Mouse (Mus musculus) midbrain, embryonic 13.5 days (tissue): ENCODE data around the gene Zbtb20. TPM values are rescaled to one million over a fixed set of nuclear protein-coding genes. Genes with fewer than 3 reads are reported as not detected.

Experiments used
- ATAC-seq: fragments of 200-750 bp; cut with Nextera tagmentation; 2 replicates; pipeline ENCODE4 v1.8.0; 2017; ENCODE audit warnings: mild to moderate bottlenecking, moderate TSS enrichment, moderate library complexity
- H3K27ac ChIP-seq: fragments of 300-500 bp; sonication (generic); 2 replicates; pipeline ENCODE4 v1.5.1; 2015; ENCODE audit warnings: inconsistent platforms, mild to moderate bottlenecking, moderate library complexity
- H3K27me3 ChIP-seq: fragments of 300-500 bp; sonication (generic); 2 replicates; pipeline ENCODE4 v1.6.1; 2015; ENCODE audit warnings: mild to moderate bottlenecking, inconsistent platforms
- H3K36me3 ChIP-seq: fragments of 300-500 bp; sonication (generic); 2 replicates; pipeline ENCODE4 v1.6.1; 2015; ENCODE audit warnings: mild to moderate bottlenecking, inconsistent platforms
- H3K4me1 ChIP-seq: fragments of 300-500 bp; sonication (generic); replicated peaks from 2 replicates; pipeline ENCODE4 v1.6.1; 2015; ENCODE audit warnings: inconsistent platforms
- H3K4me2 ChIP-seq: fragments of 300-500 bp; sonication (generic); replicated peaks from 2 replicates; pipeline ENCODE4 v1.6.1; 2015; ENCODE audit warnings: moderate library complexity, mild to moderate bottlenecking, inconsistent platforms
- H3K4me3 ChIP-seq: fragments of 300-500 bp; sonication (generic); replicated peaks from 2 replicates; pipeline ENCODE4 v1.5.1; 2015; ENCODE audit warnings: mild to moderate bottlenecking, inconsistent platforms
- H3K9ac ChIP-seq: fragments of 300-500 bp; sonication (generic); replicated peaks from 2 replicates; pipeline ENCODE4 v1.6.1; 2015; ENCODE audit warnings: mild to moderate bottlenecking, inconsistent platforms
- H3K9me3 ChIP-seq: fragments of 300-500 bp; sonication (generic); 2 replicates; pipeline ENCODE4 v1.6.1; 2016; ENCODE audit warnings: mild to moderate bottlenecking, inconsistent platforms
- WGBS: fragments of 180-500 bp; shearing (Covaris S2); methylation state at CpG from one replicate; pipeline ENCODE4 v1.1.7; 2015; 5-methylcytosine and 5-hydroxymethylcytosine counted together
- polyA plus RNA-seq: library from polyadenylated mRNA; unstranded; fragments of >200 nt; fragmentation: Nextera tagmentation; extraction: Ambion mirVana; gene quantifications from 2 replicates; pipeline ENCODE4 v1.2.1, GENCODE M21; 2015

The Zbtb20 gene
- polyA plus RNA-seq, 1 experiment from 2014 or later: 86.5 TPM

DNA sequence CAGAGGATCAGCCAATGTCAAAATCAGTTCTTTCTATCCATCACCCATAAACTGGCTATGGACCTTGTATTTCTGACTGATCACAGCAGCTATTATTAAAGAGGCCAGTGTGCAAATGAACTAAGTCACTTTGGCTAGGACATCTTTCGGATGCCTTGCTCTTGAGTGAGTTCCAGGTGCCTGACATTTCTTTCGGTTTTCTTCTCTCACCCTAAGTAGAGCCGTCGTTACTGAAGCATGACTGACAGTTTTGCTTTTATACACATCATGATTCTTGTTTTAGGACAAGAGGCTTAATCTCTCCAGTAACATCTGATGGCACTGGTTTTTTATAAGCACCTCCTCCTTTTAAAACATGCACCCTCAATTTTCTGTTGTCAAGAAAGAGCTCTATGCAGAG lies 625.6 kb downstream of the Zbtb20 start:
- H3K4me3 ChIP-seq: no peak overlapping the region
- H3K27me3 ChIP-seq: no peaks in the 10 kb centered on the region
- WGBS: 44% methylated on average over 4 of the region's 4 CpGs
- H3K9ac ChIP-seq: no peak overlapping the region
- ATAC-seq: no peak
- H3K4me1 ChIP-seq: peaks cover 28% of the 10 kb centered on the region
- no peaks in the 10 kb centered on the region for H3K36me3 ChIP-seq
- no peak overlapping the region for H3K4me2 ChIP-seq
- H3K27ac ChIP-seq: 0 out of 2 replicates have a peak overlapping the region, but pooled peaks have one; percentile 22
- H3K9me3 ChIP-seq: no peaks in the 10 kb centered on the region

GRCm38 (mm10) chr16:43502339-43503009 lies 626.8 kb downstream of the Zbtb20 start:
- Histone ChIP-seq H3K9me3 (no peaks in the 10 kb centered on the region), H3K4me1 (peaks cover 39% of the 10 kb centered on the region), H3K27ac (peak overlapping the region; percentile 99), H3K27me3 (no peaks in the 10 kb centered on the region), H3K4me3 (peak overlapping the region; percentile 64), H3K4me2 (peak overlapping the region; percentile 86), H3K9ac (peak overlapping the region; percentile 88; the same call in 1 of the 2 replicates), H3K36me3 (no peaks in the 10 kb centered on the region)
- no peak for ATAC-seq
- WGBS: 24% methylated on average over 12 of the region's 12 CpGs

- peak; percentile 95 for ATAC-seq
- Histone ChIP-seq H3K27ac (peak overlapping the region; percentile 99), H3K27me3 (no peaks in the 10 kb centered on the region), H3K9ac (peak overlapping the region; percentile 88), H3K4me3 (peak overlapping the region; percentile 64), H3K9me3 (no peaks in the 10 kb centered on the region), H3K4me1 (peaks cover 45% of the 10 kb centered on the region), H3K4me2 (peak overlapping the region; percentile 86), H3K36me3 (no peaks in the 10 kb centered on the region)
- whole genome bisulfite sequencing: 1% methylated on average over 13 of the region's 13 CpGs
Measured at GRCm38 (mm10) chr16:43503010-43503635, 627.4 kb downstream of the Zbtb20 start.

DNA sequence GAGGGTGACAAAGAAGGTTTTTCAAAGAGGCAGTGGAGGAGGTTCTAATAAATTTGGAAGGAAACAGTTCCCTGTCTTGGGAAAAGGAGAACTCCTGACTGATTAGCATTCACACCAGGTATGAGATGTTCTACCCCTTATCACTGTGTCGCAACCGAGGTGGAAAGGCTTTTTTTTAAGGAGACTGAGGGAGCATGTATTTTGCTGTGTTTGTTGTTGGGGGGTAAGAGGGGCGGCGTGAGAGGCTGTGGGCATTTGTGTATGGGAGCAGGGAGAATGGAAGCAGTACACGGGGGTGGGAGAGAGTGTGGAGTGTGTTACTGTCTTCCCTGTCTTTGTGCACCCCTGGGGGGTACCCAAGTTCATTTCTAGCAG lies 627.9 kb downstream of the Zbtb20 start:
- peak overlapping the region; percentile 88 for H3K9ac ChIP-seq
- H3K4me1 ChIP-seq: peaks cover 50% of the 10 kb centered on the region
- H3K4me2 ChIP-seq: peak overlapping the region; percentile 86
- no peaks in the 10 kb centered on the region for H3K9me3 ChIP-seq
- H3K27me3 ChIP-seq: no peaks in the 10 kb centered on the region
- H3K36me3 ChIP-seq: no peaks in the 10 kb centered on the region
- peak; percentile 79 for ATAC-seq
- peak overlapping the region; percentile 99 for H3K27ac ChIP-seq
- under 1% methylated on average over 5 of the region's 5 CpGs for WGBS
- peak overlapping the region; percentile 64 for H3K4me3 ChIP-seq

- peaks cover 53% of the 10 kb centered on the region for H3K4me1 ChIP-seq
- ATAC-seq: no peak
- no peaks in the 10 kb centered on the region for H3K36me3 ChIP-seq
- no peaks in the 10 kb centered on the region for H3K9me3 ChIP-seq
- H3K9ac ChIP-seq: peak overlapping the region; percentile 88
- peak overlapping the region; percentile 86 for H3K4me2 ChIP-seq
- no peaks in the 10 kb centered on the region for H3K27me3 ChIP-seq
- peak overlapping the region; percentile 99 for H3K27ac ChIP-seq
- 0% methylated on average over 3 of the region's 3 CpGs for WGBS
- peak overlapping the region; percentile 64 for H3K4me3 ChIP-seq
Measured at GRCm38 (mm10) chr16:43504151-43504550, 628.5 kb downstream of the Zbtb20 start.

DNA sequence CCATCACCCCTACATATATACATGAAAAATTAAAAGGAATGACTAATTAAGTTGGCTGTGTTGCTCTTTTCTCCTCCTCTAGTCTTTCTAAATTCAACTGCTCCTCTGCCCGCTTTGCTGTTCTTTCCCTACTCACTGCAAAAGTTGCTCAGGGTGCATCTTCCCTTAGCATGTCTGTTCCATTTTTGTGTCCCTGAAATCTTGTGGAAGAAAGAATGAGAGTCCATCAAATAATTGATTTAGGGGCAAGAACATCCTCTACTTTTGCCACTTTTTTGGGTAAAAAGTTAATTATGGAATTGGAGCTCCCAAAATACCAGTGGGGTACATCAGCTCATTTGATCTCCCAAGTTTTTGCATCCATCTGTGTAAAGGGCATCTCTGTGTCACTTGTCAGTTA lies 628.9 kb downstream of the Zbtb20 start:
- Histone ChIP-seq H3K4me2 (peak overlapping the region; percentile 86), H3K27me3 (no peaks in the 10 kb centered on the region), H3K4me3 (peak overlapping the region; percentile 64), H3K4me1 (peaks cover 53% of the 10 kb centered on the region), H3K9me3 (no peaks in the 10 kb centered on the region), H3K9ac (peak overlapping the region; percentile 88), H3K27ac (peak overlapping the region; percentile 99), H3K36me3 (no peaks in the 10 kb centered on the region)
- no peak for ATAC-seq
- WGBS: 9% methylated on average over 1 of the region's 1 CpGs

DNA sequence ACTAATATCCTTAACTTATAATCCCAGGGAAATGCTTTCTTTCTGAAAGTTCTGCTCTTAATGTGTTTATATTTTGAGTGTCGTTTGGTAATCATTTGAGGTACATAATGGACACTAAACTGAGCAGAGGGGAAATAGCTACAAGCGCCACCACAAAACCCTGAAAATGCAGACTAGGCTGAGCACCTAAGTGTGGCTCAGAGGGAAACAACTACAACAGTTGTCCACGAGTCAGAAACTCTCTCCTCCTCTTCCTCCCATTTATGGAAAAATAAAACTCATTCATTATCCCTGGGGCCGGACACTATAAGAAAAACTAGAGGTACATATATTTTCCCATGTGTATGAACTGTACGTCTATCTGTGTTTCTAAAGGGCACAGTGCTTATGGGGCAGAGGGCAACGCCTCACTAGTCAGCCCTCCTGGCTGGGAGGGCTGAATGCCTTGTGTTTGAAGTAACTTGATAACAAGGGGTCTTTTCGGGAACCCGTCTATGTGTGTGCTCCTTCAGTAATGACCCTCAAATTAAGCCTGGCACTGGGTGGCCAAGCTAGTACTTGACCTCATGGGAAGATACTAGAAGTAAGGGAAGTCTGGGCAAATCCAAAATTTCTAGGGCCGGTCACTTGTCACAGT lies 629.8 kb downstream of the Zbtb20 start:
- Histone ChIP-seq H3K4me1 (peaks cover 60% of the 10 kb centered on the region), H3K4me3 (peak overlapping the region; percentile 64), H3K9me3 (no peaks in the 10 kb centered on the region), H3K36me3 (no peaks in the 10 kb centered on the region), H3K9ac (peak overlapping the region; percentile 77), H3K27ac (peak overlapping the region; percentile 89), H3K27me3 (no peaks in the 10 kb centered on the region), H3K4me2 (peak overlapping the region; percentile 86)
- WGBS: 14% methylated on average over 9 of the region's 9 CpGs
- ATAC-seq: no peak

DNA sequence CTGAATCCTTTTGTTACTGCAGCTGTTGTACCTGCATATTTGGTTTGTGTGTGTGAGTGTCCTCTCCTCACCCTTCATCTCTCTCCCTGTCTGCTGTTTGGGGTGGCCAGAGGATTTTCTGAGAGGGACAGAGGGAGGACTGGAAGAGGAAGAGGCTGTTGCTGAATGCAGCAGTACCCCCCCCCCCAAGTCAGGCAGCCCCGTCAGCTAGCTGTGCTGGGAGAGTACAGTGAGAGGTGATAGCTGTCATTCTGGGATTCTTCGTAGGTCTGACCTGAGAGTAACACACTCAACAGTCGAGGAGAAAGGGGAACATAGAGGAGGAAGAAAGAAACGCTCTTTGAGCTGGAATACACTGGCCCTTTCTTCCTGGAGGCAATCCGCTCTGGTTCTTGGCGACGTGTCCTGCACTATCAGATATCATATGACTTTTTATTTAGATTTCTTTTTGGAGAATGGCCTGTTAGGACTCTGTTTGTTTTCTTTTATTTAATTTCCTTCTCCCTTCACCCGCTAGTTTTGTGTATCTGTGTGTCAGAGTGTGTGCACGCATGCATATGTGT lies 630.6 kb downstream of the Zbtb20 start:
- H3K27me3 ChIP-seq: no peaks in the 10 kb centered on the region
- peak overlapping the region; percentile 89 for H3K27ac ChIP-seq
- H3K9ac ChIP-seq: peak overlapping the region; percentile 77
- peak overlapping the region; percentile 64 for H3K4me3 ChIP-seq
- 10% methylated on average over 9 of the region's 9 CpGs for WGBS
- peak overlapping the region; percentile 86 for H3K4me2 ChIP-seq
- no peak for ATAC-seq
- no peaks in the 10 kb centered on the region for H3K9me3 ChIP-seq
- peaks cover 69% of the 10 kb centered on the region for H3K4me1 ChIP-seq
- H3K36me3 ChIP-seq: no peaks in the 10 kb centered on the region

- peaks cover 72% of the 10 kb centered on the region for H3K4me1 ChIP-seq
- no peaks in the 10 kb centered on the region for H3K9me3 ChIP-seq
- H3K4me2 ChIP-seq: peak overlapping the region; percentile 86
- peak overlapping the region; percentile 64 for H3K4me3 ChIP-seq
- no peaks in the 10 kb centered on the region for H3K27me3 ChIP-seq
- H3K36me3 ChIP-seq: no peaks in the 10 kb centered on the region
- no peak for ATAC-seq
- 9% methylated on average over 10 of the region's 10 CpGs for WGBS
- peak overlapping the region; percentile 77 for H3K9ac ChIP-seq
- peak overlapping the region; percentile 89 for H3K27ac ChIP-seq
Measured at GRCm38 (mm10) chr16:43506771-43507405, 631.2 kb downstream of the Zbtb20 start.

GRCm38 (mm10) chr16:43508166-43508998 lies 632.7 kb downstream of the Zbtb20 start:
- peaks cover 63% of the 10 kb centered on the region for H3K4me1 ChIP-seq
- peak overlapping the region; percentile 60 for H3K9ac ChIP-seq
- peak overlapping the region; percentile 31 for H3K4me3 ChIP-seq
- H3K27ac ChIP-seq: peak overlapping the region; percentile 25
- WGBS: 58% methylated on average over 9 of the region's 9 CpGs
- no peaks in the 10 kb centered on the region for H3K36me3 ChIP-seq
- ATAC-seq: no peak
- H3K9me3 ChIP-seq: no peaks in the 10 kb centered on the region
- no peaks in the 10 kb centered on the region for H3K27me3 ChIP-seq
- H3K4me2 ChIP-seq: peak overlapping the region; percentile 86

DNA sequence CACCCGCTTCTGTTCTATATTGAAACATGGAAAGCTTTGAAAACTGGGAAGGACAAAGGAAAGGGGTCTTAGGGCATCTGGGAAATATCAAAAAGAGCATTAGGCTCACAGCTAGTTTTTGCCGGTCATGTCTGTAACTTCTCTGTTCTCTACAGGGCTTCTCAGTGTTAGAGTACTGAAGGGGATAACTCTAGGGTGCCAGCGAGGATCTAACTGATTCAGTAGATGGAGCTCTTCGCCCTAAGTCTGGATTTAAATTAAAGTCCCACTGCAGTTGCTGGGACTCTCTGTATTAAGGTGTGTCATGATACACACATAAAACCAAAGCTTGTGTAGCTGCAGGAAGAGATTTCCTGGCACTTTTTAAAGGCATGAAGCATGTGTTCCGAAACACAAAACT lies 634.8 kb downstream of the Zbtb20 start:
- Histone ChIP-seq H3K36me3 (no peaks in the 10 kb centered on the region), H3K27ac (peak overlapping the region; percentile 67), H3K4me2 (peak overlapping the region; percentile 37), H3K27me3 (no peaks in the 10 kb centered on the region), H3K4me1 (peaks cover 66% of the 10 kb centered on the region), H3K9ac (peak overlapping the region; percentile 45; the same call in 1 of the 2 replicates), H3K9me3 (no peaks in the 10 kb centered on the region), H3K4me3 (peak overlapping the region; percentile 18)
- 47% methylated on average over 5 of the region's 5 CpGs for WGBS
- ATAC-seq: no peak
